ENCODE assay signal across 27 mouse cellular contexts in the genomic region with DNA sequence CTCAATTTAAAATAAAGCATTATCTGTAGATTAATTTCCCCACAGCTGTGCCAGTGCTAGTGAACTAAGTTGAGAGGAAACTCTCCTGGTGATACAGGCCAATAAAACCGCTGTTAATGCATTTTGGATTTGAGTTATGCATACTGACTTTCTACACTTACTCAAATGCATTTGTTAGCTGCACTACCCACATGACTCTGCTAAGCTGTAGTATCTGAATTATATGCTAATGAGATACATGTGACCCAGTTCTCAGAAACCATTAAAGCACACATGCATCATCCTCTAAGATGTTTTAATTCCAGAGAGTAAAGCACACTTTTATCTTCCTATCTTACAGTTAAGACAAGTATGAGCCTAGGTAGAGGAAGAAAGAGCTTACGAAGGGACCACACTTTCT. TPM values are rescaled to one million over a fixed set of nuclear protein-coding genes. Genes with fewer than 3 reads are reported as not detected.
"Had no signal": no experiment of that assay in that cellular context is flagged by ENCODE, and none has a peak within 500 bp of the region (broad histone marks: within the 10 kb centered on the region; RNA-seq: fewer than 3 reads in every experiment).

No protein-coding gene starts in this region.

- H3K9ac ChIP-seq: heart, embryonic 13.5 days; heart, embryonic 15.5 days; hindbrain, embryonic 13.5 days; limb, embryonic 12.5 days had no signal

- H3K4me3 ChIP-seq: gastrocnemius, adult 2 months; heart, adult 2 months; heart, embryonic 13.5 days; heart, embryonic 15.5 days; hindbrain, embryonic 13.5 days; layer of hippocampus, adult 2 months; left cerebral cortex, adult 2 months; limb, embryonic 10.5 days; limb, embryonic 12.5 days had no signal

- H3K4me2 ChIP-seq: heart, embryonic 11.5 days; heart, embryonic 13.5 days; heart, embryonic 15.5 days; hindbrain, embryonic 13.5 days; limb, embryonic 12.5 days; liver, embryonic 11.5 days had no signal

- ATAC-seq: forebrain, embryonic 16.5 days; hindbrain, postnatal 0 days; intestine, embryonic 16.5 days had no signal

- H3K4me1 ChIP-seq: heart, embryonic 13.5 days; heart, embryonic 15.5 days; hindbrain, embryonic 13.5 days; limb, embryonic 10.5 days; limb, embryonic 12.5 days had no signal

- H3K27ac ChIP-seq: gastrocnemius, adult 2 months; heart, adult 2 months; heart, embryonic 13.5 days; heart, embryonic 15.5 days; hindbrain, embryonic 13.5 days; hindbrain, postnatal 0 days; layer of hippocampus, adult 2 months; left cerebral cortex, adult 2 months; limb, embryonic 10.5 days; limb, embryonic 12.5 days had no signal

- H3K27me3 ChIP-seq: heart, embryonic 13.5 days; heart, embryonic 15.5 days; hindbrain, embryonic 13.5 days; limb, embryonic 12.5 days had no signal

- H3K9me3 ChIP-seq: heart, embryonic 13.5 days; heart, embryonic 15.5 days; hindbrain, embryonic 13.5 days; limb, embryonic 10.5 days had no signal

- DNase-seq: gastrocnemius, adult 2 months; gastrocnemius, postnatal 10 days; gastrocnemius, postnatal 25 days; heart, adult 11 months; heart, adult 2 months; heart, postnatal 14 days; heart, postnatal 36 days; kidney, adult 18-20 months; kidney, adult 8-10 months; kidney, postnatal 10 days; kidney, postnatal 25 days; kidney, postnatal 4 days; liver had no signal

- H3K36me3 ChIP-seq: heart, embryonic 13.5 days; heart, embryonic 15.5 days; hindbrain, embryonic 13.5 days; limb, embryonic 10.5 days; limb, embryonic 12.5 days had no signal

RNA-seq across cellular contexts. Expression of a gene that starts 38.0 kb away (rescaled TPM):
- total RNA-seq: gastrocnemius, adult 2 months; gastrocnemius, postnatal 25 days; heart, adult 2 months; heart, postnatal 14 days; hematopoietic stem cell, adult 5-6 weeks; left cerebral cortex, postnatal 36 days had no signal
